Mouse (Mus musculus) effector memory CD4-positive, alpha-beta T cell, adult 7 months (primary cell): ENCODE results near the gene H2-DMa. TPM values are rescaled to one million over a fixed set of nuclear protein-coding genes. Genes with fewer than 3 reads are reported as not detected.

Experiments used
- polyA plus RNA-seq: library from polyadenylated mRNA; unstranded; fragments of 100-300 nt; shearing (Covaris generic); gene quantifications from one replicate; pipeline ENCODE4 v1.2.1, GENCODE M21; 2017

H2-DMa gene
- polyA plus RNA-seq = 12.1 TPM

GRCm38 (mm10) chr17:34119249-34120179, at the start of gene H2-DMa:
Gene H2-DMa, plus strand, starts transcription at chr17:34119541.

GRCm38 (mm10) chr17:34092197-34092875, 27.0 kb upstream of the H2-DMa start, which contains the start of gene H2-Oa:
Gene H2-Oa, plus strand, starts transcription at chr17:34092340.

GRCm38 (mm10) chr17:34122188-34122984, 3.0 kb downstream of the H2-DMa start, which contains the start of gene Brd2:
Gene Brd2, minus strand, starts transcription at chr17:34122634.

GRCm38 (mm10) chr17:34143033-34143432, 23.7 kb downstream of the H2-DMa start, which contains the start of gene H2-DMb2:
Gene H2-DMb2, plus strand, starts transcription at chr17:34143307.

GRCm38 (mm10) chr17:34152923-34153322, 33.6 kb downstream of the H2-DMa start, which contains the start of gene H2-DMb1:
Gene H2-DMb1, plus strand, starts transcription at chr17:34153072.

GRCm38 (mm10) chr17:34187261-34187916, 68.0 kb downstream of the H2-DMa start, which contains the start of the genes Tap1 and Psmb9:
Gene Tap1, plus strand, starts transcription at chr17:34187553.
Gene Psmb9, minus strand, starts transcription at chr17:34187764.

Other genes starting within 250 kb of the H2-DMa start
- gene Gm7029, start 245.7 kb upstream of the H2-DMa start, polyA plus RNA-seq = not detected
- gene Kifc1, start 228.9 kb upstream of the H2-DMa start, polyA plus RNA-seq = not detected
- gene Platr17, start 214.4 kb upstream of the H2-DMa start, polyA plus RNA-seq = 1.1 TPM
- gene Daxx, start 210.1 kb upstream of the H2-DMa start, polyA plus RNA-seq = 50.2 TPM
- 361 TPM for gene Tapbp, start 203.6 kb upstream of the H2-DMa start, polyA plus RNA-seq
- 17.3 TPM for gene Zbtb22, start 203.6 kb upstream of the H2-DMa start, polyA plus RNA-seq
- gene Rgl2, start 190.0 kb upstream of the H2-DMa start, polyA plus RNA-seq = 79.3 TPM
- 83.9 TPM for gene Pfdn6, start 179.2 kb upstream of the H2-DMa start, polyA plus RNA-seq
- gene Wdr46, start 178.9 kb upstream of the H2-DMa start, polyA plus RNA-seq = 39.0 TPM
- 8.6 TPM for gene B3galt4, start 168.1 kb upstream of the H2-DMa start, polyA plus RNA-seq
- 38.1 TPM for gene Vps52, start 163.7 kb upstream of the H2-DMa start, polyA plus RNA-seq
- gene Rps18, start 163.5 kb upstream of the H2-DMa start, polyA plus RNA-seq = 2,394 TPM
- 13,530 TPM for gene H2-K1, start 119.2 kb upstream of the H2-DMa start, polyA plus RNA-seq
- 26.1 TPM for gene Ring1, start 94.9 kb upstream of the H2-DMa start, polyA plus RNA-seq
- gene H2-Ke6, start 91.5 kb upstream of the H2-DMa start, polyA plus RNA-seq = 225 TPM
- 137 TPM for gene Slc39a7, start 87.9 kb upstream of the H2-DMa start, polyA plus RNA-seq
- gene Rxrb, start 87.7 kb upstream of the H2-DMa start, polyA plus RNA-seq = 78.8 TPM
- 0.27 TPM for gene Col11a2, start 80.1 kb upstream of the H2-DMa start, polyA plus RNA-seq
- 1.2 TPM for gene H2-Oa, start 27.2 kb upstream of the H2-DMa start, polyA plus RNA-seq
- gene Brd2, start 3.1 kb downstream of the H2-DMa start, polyA plus RNA-seq = 260 TPM
- 0.28 TPM for gene H2-DMb2, start 23.8 kb downstream of the H2-DMa start, polyA plus RNA-seq
- gene H2-DMb1, start 33.5 kb downstream of the H2-DMa start, polyA plus RNA-seq = 1.0 TPM
- gene Tap1, start 68.0 kb downstream of the H2-DMa start, polyA plus RNA-seq = 207 TPM
- 283 TPM for gene Psmb9, start 68.2 kb downstream of the H2-DMa start, polyA plus RNA-seq
- 746 TPM for gene Psmb8, start 78.2 kb downstream of the H2-DMa start, polyA plus RNA-seq
- 259 TPM for gene Tap2, start 84.0 kb downstream of the H2-DMa start, polyA plus RNA-seq
- 20.6 TPM for gene H2-Ob, start 119.4 kb downstream of the H2-DMa start, polyA plus RNA-seq
- 0.38 TPM for gene H2-Ab1, start 138.1 kb downstream of the H2-DMa start, polyA plus RNA-seq
- gene H2-Aa, start 168.3 kb downstream of the H2-DMa start, polyA plus RNA-seq = 0.44 TPM
- 0.48 TPM for gene H2-Eb1, start 186.3 kb downstream of the H2-DMa start, polyA plus RNA-seq
- gene H2-Eb2, start 206.1 kb downstream of the H2-DMa start, polyA plus RNA-seq = not detected
- 0.15 TPM for gene Btnl2, start 235.3 kb downstream of the H2-DMa start, polyA plus RNA-seq